Mouse (Mus musculus) urinary bladder, postnatal 36 days (tissue): ENCODE measurements around the gene Hras.

Source experiments
- DNase-seq, 2 experiments: peaks; one replicate each; pipeline ENCODE4 v3.0.0; 2022; ENCODE audit warnings: low spot score in 2 of 2, mixed read lengths in 1 of 2

Gene Hras

DNA sequence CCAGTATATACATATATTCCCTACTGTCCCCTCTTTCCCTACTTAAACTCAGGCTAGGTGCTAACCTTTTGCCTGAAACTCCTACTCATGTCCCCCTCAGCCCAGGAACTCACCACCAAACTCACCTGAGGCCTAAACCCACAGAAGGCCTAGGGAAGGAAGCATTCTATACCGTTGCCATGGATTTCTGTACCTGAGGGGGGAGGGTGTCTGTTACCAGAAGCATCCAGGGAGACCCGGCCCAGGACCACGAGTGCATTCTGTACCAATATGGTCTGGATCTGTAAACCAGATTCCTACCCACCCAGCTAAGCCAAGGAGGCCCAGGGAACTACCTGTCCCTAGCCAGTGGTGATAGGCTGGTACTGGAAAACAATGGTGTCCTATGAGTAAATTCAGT lies 20.5 kb upstream of the Hras start:
- DNase-seq, result no peak

- no peak for DNase-seq
These were observed 19.9 kb upstream of the Hras start, which contains the start of gene Lmntd2 for GRCm38 (mm10) chr7:141213605-141214235. Lmntd2 (minus strand) TSS chr7:141214080.

- DNase-seq, result no peak
These were observed 19.3 kb upstream of the Hras start for GRCm38 (mm10) chr7:141213133-141213532.

- no peak for DNase-seq
These were observed 16.9 kb upstream of the Hras start for GRCm38 (mm10) chr7:141210606-141211131.

- DNase-seq, result no peak
These were observed 16.3 kb upstream of the Hras start for GRCm38 (mm10) chr7:141210137-141210536.

GRCm38 (mm10) chr7:141209526-141209925 lies 15.7 kb upstream of the Hras start:
- DNase-seq, result no peak

GRCm38 (mm10) chr7:141206182-141206937 lies 12.6 kb upstream of the Hras start:
- DNase-seq, result no peak

DNA sequence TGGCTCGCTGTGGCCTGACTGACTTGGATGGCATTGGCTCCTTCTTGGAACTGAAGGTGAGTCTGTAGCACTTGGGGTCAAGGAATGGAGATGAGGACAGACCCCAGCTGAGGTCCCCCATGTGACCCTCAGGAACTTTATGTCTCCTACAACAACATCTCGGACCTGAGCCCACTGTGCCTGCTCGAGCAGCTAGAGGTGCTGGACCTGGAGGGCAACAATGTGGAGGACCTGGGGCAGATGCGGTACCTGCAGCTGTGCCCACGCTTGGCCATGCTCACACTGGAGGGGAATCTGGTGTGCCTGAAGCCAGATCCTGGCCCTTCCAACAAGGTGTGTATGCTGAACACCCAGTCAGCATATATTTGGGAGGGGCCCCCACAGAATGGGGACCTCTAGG lies 11.7 kb upstream of the Hras start:
- DNase-seq, result no peak

- DNase-seq, result no peak
These were observed 10.7 kb upstream of the Hras start for GRCm38 (mm10) chr7:141204546-141204945.

DNA sequence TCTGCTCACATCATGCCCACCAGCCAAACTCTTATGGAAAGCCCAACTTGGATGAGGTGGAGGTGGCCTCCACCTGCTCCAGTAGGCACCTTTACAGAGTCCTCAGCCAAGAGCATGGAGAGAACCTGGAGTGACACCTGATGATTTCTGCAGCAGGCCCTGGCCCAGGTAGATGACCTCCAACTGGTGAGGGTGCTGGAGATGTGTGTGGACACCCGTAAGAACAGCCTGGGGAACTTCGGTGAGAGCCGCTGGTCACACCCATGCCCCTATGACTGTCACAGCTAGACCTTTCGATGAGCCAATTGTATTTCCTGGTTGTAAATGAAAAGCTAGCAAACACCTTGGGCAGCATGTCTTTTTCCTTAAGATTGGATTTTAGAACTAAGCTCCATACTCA lies 4.3 kb upstream of the Hras start:
- DNase-seq, result no peak

GRCm38 (mm10) chr7:141196619-141197282 lies 2.9 kb upstream of the Hras start:
- no peak for DNase-seq

- no peak for DNase-seq
These were observed 1.9 kb upstream of the Hras start for GRCm38 (mm10) chr7:141195754-141196153.

GRCm38 (mm10) chr7:141194830-141195229 lies 1.0 kb upstream of the Hras start:
- peak; percentile 84 to 90 for DNase-seq

DNA sequence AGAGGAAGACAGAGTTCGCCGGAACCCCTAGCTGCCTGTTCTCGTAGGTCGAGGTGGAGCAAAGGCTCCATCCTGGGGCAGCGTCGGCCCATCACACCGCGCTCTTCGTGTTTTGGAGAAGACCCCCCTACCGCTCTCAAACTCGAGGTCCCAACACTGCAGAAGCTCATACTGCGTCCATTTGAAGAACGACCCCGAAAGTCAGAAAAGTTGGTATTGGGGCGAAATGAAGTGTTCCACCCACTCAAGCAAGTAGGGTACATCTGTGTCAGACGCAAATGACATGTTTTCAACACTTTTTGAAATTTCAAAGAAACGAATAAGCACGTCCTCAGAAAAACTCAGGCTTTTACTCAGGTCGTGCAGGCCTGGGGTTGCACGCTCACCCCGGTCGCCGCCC lies 604 bp upstream of the Hras start:
- no peak for DNase-seq

DNA sequence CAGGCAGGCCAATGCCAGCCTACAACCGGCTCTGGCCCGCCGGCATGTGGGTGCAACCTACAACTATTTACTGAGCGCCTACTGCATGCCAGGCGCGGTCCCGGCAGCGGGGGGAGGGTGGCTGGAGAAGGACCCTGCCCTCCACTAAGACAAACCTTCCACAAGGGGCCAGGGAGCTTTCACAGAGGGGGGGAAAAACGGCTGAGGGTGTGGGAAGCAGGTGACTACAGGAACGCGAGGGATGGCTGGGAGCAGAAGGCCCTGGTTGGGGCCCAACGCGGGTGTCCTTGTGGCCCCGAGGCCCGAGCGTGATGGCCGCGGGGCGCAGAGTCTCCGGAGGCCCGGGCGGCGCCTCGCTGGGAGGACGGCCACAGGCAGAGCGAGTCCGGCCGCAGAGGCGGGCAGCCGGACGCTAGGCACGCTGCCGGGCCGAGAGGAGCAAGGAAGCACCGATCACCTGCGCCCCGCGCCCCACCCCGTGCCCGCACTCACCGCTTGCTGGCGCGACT lies 403 bp downstream of the Hras start:
- peak; percentile 80 to 83 for DNase-seq

- DNase-seq, result no peak
These were observed 943 bp downstream of the Hras start for GRCm38 (mm10) chr7:141192776-141193347.

- DNase-seq, result no peak
These were observed 1.8 kb downstream of the Hras start for GRCm38 (mm10) chr7:141191796-141192685.

DNA sequence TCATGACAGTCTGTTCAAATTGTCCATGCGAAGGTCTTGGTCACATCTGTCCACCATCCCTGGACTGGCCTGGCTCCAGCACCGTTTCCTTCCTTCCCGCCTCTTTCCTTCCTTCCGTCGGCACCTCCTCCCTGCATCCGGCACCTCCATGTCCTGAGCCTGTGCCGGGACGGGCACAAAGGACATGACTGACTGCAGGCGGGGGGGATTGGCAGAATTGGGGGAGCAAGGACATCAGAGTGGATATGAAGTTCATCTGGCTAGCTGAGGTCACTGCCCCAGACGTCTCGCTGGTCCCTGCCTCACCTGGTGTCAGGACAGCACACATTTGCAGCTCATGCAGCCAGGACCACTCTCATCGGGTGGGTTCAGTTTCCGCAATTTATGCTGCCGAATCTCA lies 2.8 kb downstream of the Hras start:
- DNase-seq, result no peak

DNA sequence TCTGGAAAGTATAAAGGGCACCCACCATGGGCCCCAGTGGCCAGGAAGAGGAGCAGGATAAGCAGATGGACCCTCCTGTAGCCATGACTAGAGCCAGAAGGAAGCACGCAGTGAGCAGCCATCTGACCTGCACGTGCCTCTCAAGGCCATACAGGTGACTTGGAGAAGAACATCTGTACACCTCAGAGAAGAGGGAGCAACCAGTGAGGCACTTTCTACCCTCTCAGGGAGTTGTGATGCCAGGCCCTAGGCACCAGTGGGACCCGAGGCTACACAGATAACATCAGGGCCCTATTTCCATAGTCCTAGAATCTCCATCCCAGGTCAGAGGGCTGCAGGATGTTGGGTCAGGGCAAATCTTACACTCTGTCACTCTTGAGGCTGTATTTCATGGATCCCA lies 3.6 kb downstream of the Hras start:
- no peak for DNase-seq

- DNase-seq, result no peak
These were observed 5.1 kb downstream of the Hras start for GRCm38 (mm10) chr7:141188733-141189132.

GRCm38 (mm10) chr7:141188194-141188593 lies 5.6 kb downstream of the Hras start:
- no peak for DNase-seq
